Mouse (Mus musculus): ENCODE data around the gene Mrpl47. TPM values are rescaled to one million over a fixed set of nuclear protein-coding genes. Genes with fewer than 3 reads are reported as not detected.
"Not testable (repeated sequence)": the region's sequence is repeated elsewhere in the genome, so short reads cannot be mapped to it uniquely, and the experiment has no call there.

The Mrpl47 gene
- total RNA-seq, 2 experiments from 2014 or later, result 19.4 to 23.0 TPM

DNA sequence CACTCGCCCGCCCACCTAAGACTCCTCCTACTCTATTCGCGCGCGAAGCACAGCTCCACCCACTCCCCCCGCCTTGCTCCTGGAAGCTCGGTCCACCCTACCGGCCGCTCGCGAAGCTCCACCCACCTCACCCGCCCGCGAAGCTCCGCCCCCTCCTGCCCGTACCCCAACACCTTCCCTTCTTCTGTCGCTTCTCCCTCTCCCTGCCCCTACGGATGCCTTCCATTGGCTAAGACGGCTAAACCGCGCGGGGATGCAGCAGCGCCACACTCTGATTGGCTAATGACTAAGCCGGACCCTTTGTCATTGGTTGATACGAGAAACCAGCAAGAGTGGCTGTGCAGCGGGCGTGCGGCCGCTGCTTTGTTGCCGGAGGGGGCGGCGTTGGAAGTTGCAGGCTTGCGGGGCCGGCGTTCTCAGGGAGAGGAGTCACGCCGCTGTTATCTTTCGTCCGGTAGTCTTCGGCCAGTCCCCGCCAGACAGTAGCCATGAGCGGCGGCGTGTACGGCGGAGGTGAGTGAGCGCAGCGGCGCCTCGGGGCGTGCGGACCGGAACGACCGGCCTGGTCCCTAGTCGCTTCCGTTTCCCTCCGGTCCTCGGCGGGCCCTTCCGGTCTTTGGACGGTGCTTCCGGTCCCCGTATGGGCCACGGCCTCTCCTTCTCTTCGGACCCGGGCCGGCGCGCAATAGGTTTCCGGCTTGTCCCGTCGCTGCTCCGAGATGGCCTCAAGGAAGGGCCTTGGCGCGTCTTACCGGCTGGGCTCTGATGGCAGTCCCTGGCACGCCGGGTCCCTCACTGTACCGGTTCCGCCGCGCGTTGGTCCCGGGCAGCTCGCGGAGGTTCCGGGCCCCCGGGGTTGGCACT, 28.8 kb downstream of the Mrpl47 start:
- peak; percentile 96 to 98 for DNase-seq (ENCODE audit: low spot score in 2 of 2)

- DNase-seq (ENCODE audit: low spot score in 2 of 2), result no peak
Observed at GRCm38 (mm10) chr3:32708052-32708367, 29.4 kb downstream of the Mrpl47 start.

DNA sequence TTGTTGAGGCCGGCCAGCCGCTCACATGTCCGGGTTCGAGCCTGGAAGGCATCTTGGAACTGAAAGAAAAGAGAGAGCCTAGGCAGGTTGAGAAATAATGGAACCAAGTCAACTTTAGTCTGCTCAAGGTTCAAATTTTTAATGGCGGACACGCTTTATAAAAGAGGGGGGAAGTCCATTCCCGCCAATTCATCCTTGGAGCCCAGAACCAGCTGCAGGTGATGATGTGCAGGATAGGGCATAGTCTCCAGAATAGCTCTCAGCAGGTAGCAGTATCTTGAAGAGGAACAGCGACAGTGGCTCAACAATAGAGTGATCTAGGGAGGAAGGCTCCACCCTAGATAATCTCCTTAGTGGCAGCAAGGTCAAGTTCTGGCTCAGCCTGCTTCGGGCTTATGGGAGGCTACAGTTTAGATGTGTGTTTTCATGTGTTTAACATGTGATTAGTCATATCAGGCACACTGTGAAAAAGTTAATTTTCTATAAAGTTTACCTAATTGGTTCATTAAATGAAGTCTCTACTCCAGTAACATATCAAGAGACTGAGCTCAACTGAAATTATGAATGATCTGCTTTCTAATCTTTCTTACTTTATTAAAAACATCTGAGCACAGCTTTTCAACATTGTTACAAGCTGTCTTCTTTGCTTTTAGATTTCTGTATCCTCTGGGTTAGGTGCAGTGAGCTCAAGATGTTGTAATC, 31.6 kb downstream of the Mrpl47 start, which contains the start of gene Actl6a:
Gene Actl6a, plus strand, starts transcription at position 652 of the 702 bp plus-strand sequence.
- DNase-seq (ENCODE audit: low spot score in 2 of 2), result not testable (repeated sequence)

DNA sequence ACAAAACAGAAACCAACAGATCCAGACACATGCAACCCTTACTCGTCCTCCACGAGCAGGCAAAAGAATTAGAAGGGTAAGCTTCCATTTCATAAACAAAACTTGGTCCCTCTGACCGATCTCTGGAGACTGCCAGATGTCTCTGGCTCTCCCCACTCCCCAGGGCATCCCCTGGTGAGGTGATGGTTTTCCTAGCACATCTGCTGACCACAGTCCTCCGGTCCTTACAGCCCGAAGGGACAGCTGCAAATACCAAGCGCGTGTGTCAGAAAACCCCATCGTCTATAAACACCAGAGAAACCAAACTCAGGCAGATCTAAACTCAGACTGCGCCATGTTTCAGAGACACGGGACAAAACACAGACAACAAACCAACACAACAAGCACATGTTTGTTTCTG, 32.8 kb downstream of the Mrpl47 start:
- DNase-seq (ENCODE audit: low spot score in 2 of 2), result not testable (repeated sequence)

DNA sequence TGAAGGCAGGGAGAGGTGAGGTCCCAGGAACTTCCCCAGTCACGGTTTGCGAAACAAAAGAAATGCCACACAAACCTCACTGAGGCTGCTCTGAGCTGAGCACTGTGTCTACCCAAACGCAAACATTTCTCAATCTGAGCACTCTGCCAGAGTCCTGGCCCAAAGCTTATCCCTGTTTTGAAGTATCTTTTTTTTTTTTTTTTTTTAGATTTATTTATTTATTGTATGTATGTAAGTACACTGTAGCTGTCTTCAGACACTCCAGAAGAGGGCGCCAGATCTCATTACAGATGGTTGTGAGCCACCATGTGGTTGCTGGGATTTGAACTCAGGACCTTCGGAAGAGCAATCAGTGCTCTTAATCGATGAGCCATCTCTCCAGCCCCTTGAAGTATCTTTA, 33.4 kb downstream of the Mrpl47 start:
- not testable (repeated sequence) for DNase-seq (ENCODE audit: low spot score in 2 of 2)

DNA sequence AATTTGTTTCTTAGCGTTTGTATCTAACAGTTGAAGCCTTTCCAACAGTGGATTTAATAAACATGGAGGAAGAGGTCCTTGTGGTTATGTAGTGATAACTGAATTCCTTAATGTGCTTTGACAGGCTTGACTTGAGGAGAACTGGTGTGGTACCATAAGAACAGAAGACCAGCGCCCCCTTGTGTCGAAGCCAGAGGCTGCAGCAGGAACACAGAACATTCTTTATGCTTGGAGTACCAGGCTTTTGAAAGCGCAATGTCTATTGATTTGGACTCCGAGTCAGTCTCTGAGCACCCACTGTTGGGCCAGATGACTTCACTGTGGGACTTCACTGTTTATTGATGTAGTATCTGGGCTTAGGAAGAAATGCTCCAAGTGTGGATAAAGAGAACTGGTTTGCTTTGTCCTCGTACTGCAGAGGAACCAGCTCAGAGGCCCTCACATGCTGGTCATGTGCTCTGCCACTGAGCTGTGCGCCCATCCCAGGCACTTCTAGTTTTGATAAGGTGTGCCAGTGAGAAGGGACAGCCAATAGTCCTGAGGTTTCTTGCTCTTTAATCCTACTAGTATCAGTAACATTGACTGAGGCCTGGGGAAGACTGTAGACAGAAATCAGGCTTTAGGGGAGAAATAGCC, 39.1 kb downstream of the Mrpl47 start:
- peak; percentile 93 to 97 for DNase-seq (ENCODE audit: low spot score in 2 of 2)

DNA sequence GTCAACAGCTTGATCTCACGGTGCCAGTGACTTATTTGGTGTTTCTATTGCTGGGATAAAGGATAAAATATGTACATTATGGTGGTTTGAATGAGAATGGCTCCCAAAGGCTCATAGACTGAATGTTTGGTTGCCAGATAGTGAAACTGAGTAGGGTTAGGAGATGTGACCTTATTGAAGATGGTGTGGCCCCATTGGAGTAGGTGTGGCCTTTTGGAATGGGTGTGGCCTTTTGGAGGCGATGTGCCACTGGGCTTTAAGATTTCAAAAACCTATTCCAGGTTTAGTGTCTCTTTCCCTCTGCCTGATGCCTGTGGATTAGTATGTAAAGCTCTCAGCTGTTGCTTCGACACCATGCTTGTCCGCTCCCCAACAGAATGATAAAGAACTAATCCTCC, 41.8 kb downstream of the Mrpl47 start:
- DNase-seq (ENCODE audit: low spot score in 2 of 2), result no peak

- no peak for DNase-seq (ENCODE audit: low spot score in 2 of 2)
Observed at GRCm38 (mm10) chr3:32694737-32695582, 42.4 kb downstream of the Mrpl47 start.

DNA sequence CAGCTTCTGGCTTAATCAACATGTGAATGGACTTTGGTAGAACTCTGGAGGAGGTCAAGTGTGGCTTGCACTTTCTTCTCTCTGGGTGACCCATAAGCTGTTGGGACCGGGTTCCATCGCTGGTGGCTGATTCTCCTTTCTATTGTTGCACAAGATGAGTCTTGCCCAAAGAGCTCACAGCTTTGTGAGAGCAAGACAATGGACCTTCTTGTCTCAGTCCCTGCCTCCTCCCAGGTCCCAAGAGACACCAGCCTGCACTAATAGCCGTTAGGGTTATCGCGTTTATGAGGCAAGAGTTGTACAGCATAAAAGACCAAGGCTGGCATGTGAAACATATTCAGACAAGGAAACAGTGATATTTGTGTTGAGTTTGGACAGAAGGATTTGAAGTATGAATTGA, 43.2 kb downstream of the Mrpl47 start:
- no peak for DNase-seq (ENCODE audit: low spot score in 2 of 2)

DNA sequence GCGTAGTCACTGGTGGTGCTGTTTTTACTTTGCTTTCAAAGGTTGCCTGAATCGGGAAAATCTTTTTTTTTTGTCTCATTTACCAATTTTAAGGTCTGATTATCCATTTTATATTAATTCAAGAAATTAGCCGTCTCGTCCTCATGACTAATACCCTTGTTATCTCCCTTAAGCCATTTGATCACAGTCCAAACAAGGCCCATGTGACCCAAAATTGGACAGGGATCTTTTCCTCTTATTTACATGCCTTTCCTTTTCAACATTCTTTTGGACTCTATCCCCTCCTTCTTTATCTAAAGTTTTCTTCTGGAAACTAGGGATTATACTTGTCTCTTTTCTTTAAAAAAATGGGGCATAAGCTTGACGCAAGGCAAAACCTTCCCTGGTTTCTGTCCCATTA, 45.6 kb downstream of the Mrpl47 start:
- DNase-seq (ENCODE audit: low spot score in 2 of 2), result no peak

DNA sequence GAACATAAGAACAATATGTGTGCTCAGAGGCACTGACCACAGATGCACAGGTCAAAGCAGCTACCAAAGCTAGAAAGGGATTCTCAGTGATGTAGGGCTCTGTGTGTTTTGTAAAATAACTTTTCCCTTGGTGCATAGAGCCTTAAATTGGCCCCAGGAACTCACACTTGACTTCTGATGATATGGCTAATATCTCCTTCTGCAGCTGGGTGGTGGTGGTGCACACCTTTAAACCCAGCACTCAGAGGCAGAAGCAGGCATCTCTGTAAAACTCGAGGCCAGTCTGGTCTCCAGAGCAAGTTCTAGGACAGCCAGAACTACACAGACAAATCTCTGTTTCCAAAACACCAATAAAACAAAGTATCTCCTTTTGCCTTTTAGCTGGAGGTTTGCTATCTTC, 46.5 kb downstream of the Mrpl47 start:
- DNase-seq (ENCODE audit: low spot score in 2 of 2), result no peak

- DNase-seq (ENCODE audit: low spot score in 2 of 2), result no peak
Observed at GRCm38 (mm10) chr3:32690008-32690407, 47.4 kb downstream of the Mrpl47 start.

- no peak for DNase-seq (ENCODE audit: low spot score in 2 of 2)
Observed at GRCm38 (mm10) chr3:32689567-32689999, 47.8 kb downstream of the Mrpl47 start.

GRCm38 (mm10) chr3:32687156-32687555, 50.2 kb downstream of the Mrpl47 start:
- no peak for DNase-seq (ENCODE audit: low spot score in 2 of 2)

- no peak for DNase-seq (ENCODE audit: low spot score in 2 of 2)
Observed at GRCm38 (mm10) chr3:32686537-32686936, 50.9 kb downstream of the Mrpl47 start.

GRCm38 (mm10) chr3:32684631-32685030, 52.8 kb downstream of the Mrpl47 start:
- no peak for DNase-seq (ENCODE audit: low spot score in 2 of 2)

- DNase-seq (ENCODE audit: low spot score in 2 of 2), result no peak
Observed at GRCm38 (mm10) chr3:32682910-32683531, 54.4 kb downstream of the Mrpl47 start.

DNA sequence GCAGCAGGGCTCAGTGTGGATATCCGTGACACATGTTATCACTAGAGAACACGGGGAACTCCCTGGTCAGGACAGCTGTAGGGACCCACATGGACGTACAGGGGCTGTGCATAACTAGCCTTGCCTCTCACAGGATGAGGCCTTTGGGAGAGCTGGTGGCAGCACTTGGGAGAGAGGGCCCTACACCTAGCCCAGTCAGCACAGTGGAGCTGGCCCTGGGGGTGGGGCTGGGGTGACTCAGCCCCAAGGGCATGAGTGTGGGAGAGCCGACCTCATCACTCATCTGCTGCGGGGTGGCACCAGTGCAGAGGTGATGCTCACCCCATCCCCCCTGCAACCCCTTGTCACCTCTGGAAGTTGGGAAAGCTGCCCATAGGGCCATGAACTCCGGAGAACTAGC, 61.0 kb downstream of the Mrpl47 start:
- no peak for DNase-seq (ENCODE audit: low spot score in 2 of 2)

Data from left cerebral cortex, adult 18-20 months (tissue).